Mouse (Mus musculus): ENCODE measurements around the gene Ap5b1. TPM values are rescaled to one million over a fixed set of nuclear protein-coding genes. Genes with fewer than 3 reads are reported as not detected.

The Ap5b1 gene
- polyA plus RNA-seq (2012; rRNA removed) = 18.2 and 20.7 TPM in 2 replicates

DNA sequence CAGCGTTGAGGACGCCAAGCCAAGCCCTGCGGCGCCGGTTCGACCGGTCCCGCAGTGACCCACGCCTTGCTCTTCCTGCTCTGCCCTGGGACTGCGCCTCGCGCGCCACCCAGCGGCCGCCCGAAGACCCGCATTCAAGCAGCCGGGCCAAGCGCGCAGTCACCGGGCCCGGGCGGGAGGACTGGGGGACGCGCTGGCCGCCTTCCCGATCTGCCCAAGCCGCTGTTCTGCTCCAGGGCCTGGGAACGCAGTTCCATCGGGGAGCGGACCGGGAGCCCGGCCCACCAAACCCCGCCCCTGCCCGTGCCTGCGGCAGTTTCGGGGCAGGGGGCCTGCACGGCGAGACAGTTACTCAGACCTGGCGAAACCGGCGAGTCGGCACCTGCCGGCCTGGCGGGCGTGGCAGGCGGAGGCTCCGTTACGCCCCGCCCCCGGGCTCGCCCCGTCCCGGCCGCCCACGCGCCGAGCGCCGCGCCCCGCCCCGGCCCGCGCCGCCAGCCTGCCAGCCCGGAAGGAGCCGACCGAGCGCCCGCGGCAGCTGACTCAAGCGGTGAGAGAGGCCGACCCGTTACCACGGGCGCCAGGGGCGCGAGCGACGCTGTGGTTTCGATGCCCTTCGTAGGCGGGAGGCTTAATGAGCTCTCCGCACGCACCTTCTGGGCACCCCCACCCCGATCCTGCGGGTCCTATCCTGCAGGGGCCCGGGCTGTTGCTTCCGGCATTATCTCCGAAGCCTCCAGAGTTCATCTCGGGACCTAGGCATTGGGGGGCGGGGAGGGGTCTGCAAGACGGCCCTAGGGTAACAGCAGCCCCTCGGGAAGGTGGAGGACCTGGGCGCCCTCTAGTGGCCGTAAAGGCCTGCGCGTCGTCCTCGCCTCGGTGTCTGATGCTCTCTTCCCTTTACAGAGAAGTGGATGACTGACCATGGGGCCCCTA is at the start of gene Ap5b1:
Ap5b1 (plus strand) TSS at position 492 of the 936 bp plus-strand sequence.

DNA sequence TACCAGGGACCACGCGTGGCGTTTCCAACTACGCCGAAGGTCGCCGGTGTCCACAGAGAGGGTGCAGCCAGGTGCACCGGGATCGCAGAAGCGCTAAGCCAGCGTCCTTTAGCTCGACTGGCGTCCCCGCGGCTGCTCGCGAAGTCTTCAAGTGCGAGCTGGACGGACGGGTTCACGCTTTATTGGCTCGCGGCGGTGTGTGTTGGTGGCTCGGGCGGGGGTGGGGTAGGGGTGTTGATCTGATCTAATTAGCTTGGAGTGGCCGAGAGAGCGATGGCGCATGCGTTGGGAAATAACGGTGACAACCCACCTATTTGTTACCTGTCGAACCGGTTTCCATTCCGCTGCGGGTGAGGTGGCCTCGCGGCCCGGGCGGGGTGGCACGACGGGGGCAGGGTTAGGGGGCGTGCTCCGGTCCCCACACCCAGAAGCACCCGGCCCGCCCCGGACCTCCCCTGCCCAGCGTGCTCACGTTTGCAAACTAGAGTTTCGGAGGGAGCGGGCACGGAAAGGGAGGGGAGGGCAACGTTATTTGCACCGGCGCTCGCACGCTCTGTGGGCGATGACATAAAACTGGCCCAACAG is 7.3 kb upstream of the Ap5b1 start, which contains the start of gene Ovol1:
Ovol1 (minus strand) TSS at position 190 of the 585 bp plus-strand sequence.

DNA sequence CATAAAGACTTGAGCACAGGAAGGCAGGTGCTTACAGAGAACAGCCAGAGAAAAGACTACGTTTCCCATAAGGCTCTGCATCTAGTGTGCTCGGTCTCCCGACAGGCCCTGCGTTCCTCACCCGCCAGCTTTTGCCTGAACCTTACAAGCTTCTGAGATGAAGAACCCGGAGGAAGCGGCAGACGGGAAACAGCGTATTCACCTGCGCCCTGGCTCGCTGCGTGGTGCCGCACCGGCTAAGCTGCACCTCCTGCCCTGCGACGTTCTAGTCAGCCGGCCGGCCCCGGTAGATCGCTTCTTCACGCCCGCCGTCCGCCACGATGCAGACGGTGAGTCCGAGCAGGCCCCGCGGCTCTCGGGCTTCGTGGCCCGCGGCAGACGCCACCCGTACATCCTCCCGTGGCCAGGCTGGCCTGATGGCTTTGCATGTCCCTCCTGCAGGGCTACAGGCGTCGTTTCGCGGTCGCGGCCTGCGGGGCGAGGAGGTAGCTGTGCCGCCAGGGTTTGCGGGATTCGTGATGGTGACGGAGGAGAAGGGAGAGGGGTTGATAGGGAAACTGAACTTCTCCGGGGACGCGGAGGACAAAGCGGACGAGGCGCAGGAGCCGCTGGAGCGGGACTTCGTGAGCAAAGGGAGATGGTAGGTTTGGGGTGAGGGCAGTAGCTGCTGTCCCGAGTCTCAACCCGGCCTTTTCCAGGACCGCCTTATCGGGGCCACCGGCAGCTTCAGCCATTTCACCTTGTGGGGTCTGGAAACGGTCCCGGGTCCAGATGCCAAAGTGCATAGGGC is 34.1 kb downstream of the Ap5b1 start, which contains the start of gene Rnaseh2c:
Rnaseh2c (plus strand) TSS at position 122 of the 790 bp plus-strand sequence.

DNA sequence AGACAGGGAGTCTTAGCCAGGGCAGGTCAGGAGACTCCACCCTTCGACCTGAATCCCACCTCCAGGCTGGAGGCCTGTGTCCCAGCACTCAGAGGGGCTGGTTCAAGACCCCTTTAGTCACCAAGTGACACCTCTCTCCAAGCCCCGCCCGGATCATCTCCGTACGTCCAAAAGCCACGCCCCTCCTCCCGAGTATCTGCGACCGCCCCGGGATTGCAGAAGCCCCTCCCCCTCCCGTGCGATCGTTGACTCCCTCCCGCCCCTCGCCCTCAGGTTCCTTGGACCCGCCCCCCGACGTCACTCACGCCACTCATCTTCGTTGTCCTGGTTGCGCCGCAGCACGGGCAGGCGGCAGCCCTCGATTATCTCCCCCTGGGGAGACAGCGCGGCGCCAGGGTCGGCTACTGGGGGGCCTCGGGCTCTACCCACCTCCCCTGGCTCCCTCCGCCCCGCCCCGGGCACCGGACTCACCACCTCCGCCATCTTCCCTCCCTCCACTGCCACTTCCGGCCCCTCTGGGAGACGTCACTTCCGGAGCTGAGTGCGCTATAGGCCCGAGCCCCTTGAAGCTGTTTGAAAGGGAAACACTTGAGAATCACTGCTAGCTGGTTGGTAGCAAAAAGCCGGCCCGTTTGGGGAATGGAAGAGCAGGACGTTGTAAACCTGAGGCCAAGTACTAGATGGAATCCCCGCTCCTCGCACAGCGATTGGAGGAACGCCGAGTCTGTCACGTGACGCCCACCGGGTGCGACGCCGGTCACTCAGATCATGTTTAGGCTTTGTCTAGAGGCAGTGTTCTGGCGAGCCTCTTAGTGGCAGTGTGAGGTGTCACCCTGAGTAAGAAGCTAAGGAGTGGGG is 42.0 kb downstream of the Ap5b1 start, which contains the start of gene Kat5:
Kat5 (minus strand) TSS at position 691 of the 858 bp plus-strand sequence.

Other genes starting within 250 kb of the Ap5b1 start
- gene Catsper1, start 232.3 kb upstream of the Ap5b1 start, polyA plus RNA-seq (2012; rRNA removed) = not detected in 2 replicates
- 7.1 and 14.1 TPM in 2 replicates for gene Cst6, start 218.5 kb upstream of the Ap5b1 start, polyA plus RNA-seq (2012; rRNA removed)
- 19.8 and 21.3 TPM in 2 replicates for gene Eif1ad, start 201.3 kb upstream of the Ap5b1 start, polyA plus RNA-seq (2012; rRNA removed)
- gene Banf1, start 200.9 kb upstream of the Ap5b1 start, polyA plus RNA-seq (2012; rRNA removed) = 71.2 and 91.0 TPM in 2 replicates
- gene Sart1, start 179.3 kb upstream of the Ap5b1 start, polyA plus RNA-seq (2012; rRNA removed) = 15.2 and 19.0 TPM in 2 replicates
- gene Tsga10ip, start 165.5 kb upstream of the Ap5b1 start, polyA plus RNA-seq (2012; rRNA removed) = 0.33 and 1.9 TPM in 2 replicates
- 95.7 and 96.8 TPM in 2 replicates for gene Drap1, start 143.0 kb upstream of the Ap5b1 start, polyA plus RNA-seq (2012; rRNA removed)
- gene AI837181, start 142.9 kb upstream of the Ap5b1 start, polyA plus RNA-seq (2012; rRNA removed) = 85.1 and 96.6 TPM in 2 replicates
- 1.3 and 4.0 TPM in 2 replicates for gene Fosl1, start 120.5 kb upstream of the Ap5b1 start, polyA plus RNA-seq (2012; rRNA removed)
- gene Ccdc85b, start 110.1 kb upstream of the Ap5b1 start, polyA plus RNA-seq (2012; rRNA removed) = 10.3 and 10.6 TPM in 2 replicates
- gene Fibp, start 107.4 kb upstream of the Ap5b1 start, polyA plus RNA-seq (2012; rRNA removed) = 124 and 150 TPM in 2 replicates
- gene Ctsw, start 99.5 kb upstream of the Ap5b1 start, polyA plus RNA-seq (2012; rRNA removed) = 2.0 and 3.5 TPM in 2 replicates
- 52.6 and 58.6 TPM in 2 replicates for gene Efemp2, start 94.1 kb upstream of the Ap5b1 start, polyA plus RNA-seq (2012; rRNA removed)
- 31.9 and 38.6 TPM in 2 replicates for gene Mus81, start 79.6 kb upstream of the Ap5b1 start, polyA plus RNA-seq (2012; rRNA removed)
- gene Cfl1, start 77.6 kb upstream of the Ap5b1 start, polyA plus RNA-seq (2012; rRNA removed) = 350 and 446 TPM in 2 replicates
- gene 1700020D05Rik, start 64.2 kb upstream of the Ap5b1 start, polyA plus RNA-seq (2012; rRNA removed) = 0.30 and 0.34 TPM in 2 replicates
- 4.2 and 4.4 TPM in 2 replicates for gene Snx32, start 57.5 kb upstream of the Ap5b1 start, polyA plus RNA-seq (2012; rRNA removed)
- 23.0 and 29.1 TPM in 2 replicates for gene Ovol1, start 7.4 kb upstream of the Ap5b1 start, polyA plus RNA-seq (2012; rRNA removed)
- 40.4 and 56.8 TPM in 2 replicates for gene Rnaseh2c, start 33.8 kb downstream of the Ap5b1 start, polyA plus RNA-seq (2012; rRNA removed)
- gene Kat5, start 42.2 kb downstream of the Ap5b1 start, polyA plus RNA-seq (2012; rRNA removed) = 45.6 and 50.6 TPM in 2 replicates
- gene Rela, start 69.5 kb downstream of the Ap5b1 start, polyA plus RNA-seq (2012; rRNA removed) = 61.1 and 66.8 TPM in 2 replicates
- 52.0 and 56.1 TPM in 2 replicates for gene Sipa1, start 95.7 kb downstream of the Ap5b1 start, polyA plus RNA-seq (2012; rRNA removed)
- 116 and 122 TPM in 2 replicates for gene Map3k11, start 120.7 kb downstream of the Ap5b1 start, polyA plus RNA-seq (2012; rRNA removed)
- 206 and 220 TPM in 2 replicates for gene Pcnx3, start 120.9 kb downstream of the Ap5b1 start, polyA plus RNA-seq (2012; rRNA removed)
- gene Kcnk7, start 136.3 kb downstream of the Ap5b1 start, polyA plus RNA-seq (2012; rRNA removed) = 0.90 and 1.1 TPM in 2 replicates
- gene Ehbp1l1, start 158.3 kb downstream of the Ap5b1 start, polyA plus RNA-seq (2012; rRNA removed) = 82.2 and 84.7 TPM in 2 replicates
- gene Fam89b, start 161.6 kb downstream of the Ap5b1 start, polyA plus RNA-seq (2012; rRNA removed) = 138 and 150 TPM in 2 replicates
- gene Ltbp3, start 172.9 kb downstream of the Ap5b1 start, polyA plus RNA-seq (2012; rRNA removed) = 63.8 and 65.6 TPM in 2 replicates
- gene Scyl1, start 203.4 kb downstream of the Ap5b1 start, polyA plus RNA-seq (2012; rRNA removed) = 98.9 and 102 TPM in 2 replicates